11 mouse cellular contexts compared by ENCODE assay signal in genomic region chr2:31473941-31474340, GRCm38 (mm10). TPM values are rescaled to one million over a fixed set of nuclear protein-coding genes. Genes with fewer than 3 reads are reported as not detected.
A peak's percentile ranks its signal among the peaks of the same experiment; 100 is the strongest.
DNase-seq lines count a peak whose midpoint lies in the region; ATAC-seq lines count a peak whose summit lies in the region.
"Had no signal": no experiment of that assay in that cellular context is flagged by ENCODE, and none has a peak within 500 bp of the region (broad histone marks: within the 10 kb centered on the region; RNA-seq: fewer than 3 reads in every experiment).

No protein-coding gene starts in this region.

- H3K27me3 ChIP-seq in liver, embryonic 11.5 days (replicated peaks; ENCODE audit: control insufficient read depth, insufficient read depth, low read length) = peaks cover 10% of the 10 kb centered on the region

- H3K9ac ChIP-seq in liver, embryonic 11.5 days (ENCODE audit: low read depth, low read length) = no peak overlapping the region

- H3K9me3 ChIP-seq in liver, embryonic 11.5 days (ENCODE audit: control insufficient read depth, low read length) = no peaks in the 10 kb centered on the region
- H3K9me3 ChIP-seq: limb, embryonic 10.5 days had no signal

- H3K27ac ChIP-seq in liver, embryonic 11.5 days (ENCODE audit: low read depth, low read length) = no peak overlapping the region
- H3K27ac ChIP-seq: limb, embryonic 10.5 days had no signal

- no peak overlapping the region for H3K4me2 ChIP-seq in liver, embryonic 11.5 days

- WGBS in liver, embryonic 11.5 days = 56% methylated on average over 4 of the region's 4 CpGs

- H3K4me3 ChIP-seq in liver, embryonic 11.5 days (ENCODE audit: low read depth, low read length) = no peak overlapping the region
- H3K4me3 ChIP-seq: limb, embryonic 10.5 days had no signal

- ATAC-seq in liver, embryonic 11.5 days (replicated peaks; ENCODE audit: low FRiP score) = no peak
- no peak for ATAC-seq in monocyte, adult 5-6 weeks (replicated peaks; ENCODE audit: insufficient number of reproducible peaks, low FRiP score, low TSS enrichment, poor library complexity, severe bottlenecking)

- DNase-seq in liver (peak; percentile 40), A20 (ENCODE audit: low read depth, low spot score) (peak; percentile 42)
- no peak for DNase-seq in liver, embryonic 11.5 days (ENCODE audit: low spot score)
- peak; percentile 47 to 50 for DNase-seq in CD8-positive naive resting alpha-beta T cell, adult 2 months (ENCODE audit: low read depth in 2 of 2, low spot score in 2 of 2)
- peak; percentile 75 for DNase-seq in induced T-regulatory cell, adult 2 months (ENCODE audit: low read depth)
- DNase-seq in frontal cortex, adult 2 months (ENCODE audit: extremely low spot score in 1 of 2, low spot score in 1 of 2) = no peak
- DNase-seq in spleen, postnatal 36 days (ENCODE audit: low spot score in 2 of 2) = no peak
- DNase-seq: gastrocnemius, postnatal 14 days; heart, postnatal 4 days had no signal

- H3K4me1 ChIP-seq in liver, embryonic 11.5 days (replicated peaks; ENCODE audit: control insufficient read depth, insufficient read depth, low read length) = peaks cover 11% of the 10 kb centered on the region; the same call in 1 of the 2 replicates

- no peaks in the 10 kb centered on the region; the same call in 1 of the 2 replicates for H3K36me3 ChIP-seq in liver, embryonic 11.5 days (ENCODE audit: control insufficient read depth, insufficient read depth, low read length)
- H3K36me3 ChIP-seq: limb, embryonic 10.5 days had no signal

RNA-seq across cellular contexts. Expression of gene Ass1, which starts 3.9 kb away (rescaled TPM):
- polyA plus RNA-seq in liver, embryonic 11.5 days (2014; fragmentation: Nextera tagmentation; extraction: Ambion mirVana) = 65.1 and 72.4 TPM in 2 replicates
- 32.4 and 40.1 TPM in 2 replicates for polyA plus RNA-seq in frontal cortex, adult 2 months (2012; rRNA removed)
- total RNA-seq in monocyte, adult 5-6 weeks (2017) = 13.5 to 30.9 TPM (median 19.7 TPM) in 3 replicates

Comparison
In these comparisons a context has a peak if more than half of its experiments do, and no peak if none do; other contexts are left out.
1. DNase-seq: peak in liver (single experiment), A20 (single experiment), CD8-positive naive resting alpha-beta T cell, adult 2 months (2 of 2) and induced T-regulatory cell, adult 2 months (single experiment); none in liver, embryonic 11.5 days (single experiment), frontal cortex, adult 2 months (0 of 2) and spleen, postnatal 36 days (0 of 2).